Mouse (Mus musculus) megakaryocyte progenitor cell, adult 5-6 weeks (primary cell): ENCODE measurements around the gene Gm20388. TPM values are rescaled to one million over a fixed set of nuclear protein-coding genes. Genes with fewer than 3 reads are reported as not detected.

ENCODE experiments used
- ATAC-seq: replicated peaks from 2 replicates; pipeline ENCODE4 v1.8.0; 2016; ENCODE audit warnings: mild to moderate bottlenecking, moderate TSS enrichment, inconsistent platforms; ENCODE audit not compliant: poor library complexity
- total RNA-seq, 2 experiments: library from RNA; stranded (forward) in 1 of 2; stranded (reverse) in 1 of 2; fragments of 157-497, 149-512 nt in 1 of 2; fragments of 200-1000 nt in 1 of 2; gene quantifications; 2 replicates each; pipeline versions ENCODE4 v1.2.3 to v1.2.4; 2015 to 2017

The Gm20388 gene
- total RNA-seq, 2 experiments from 2014 or later = 18.6 TPM; not detected in 1

GRCm38 (mm10) chr8:123477737-123478258 lies 3567.2 kb downstream of the Gm20388 start, which contains the start of gene Afg3l1:
TSS of gene Afg3l1 (plus strand) at chr8:123477903.
- ATAC-seq = peak; percentile 85

- ATAC-seq = peak; percentile 14
Measured at GRCm38 (mm10) chr8:123478456-123479218, 3568.0 kb downstream of the Gm20388 start.

DNA sequence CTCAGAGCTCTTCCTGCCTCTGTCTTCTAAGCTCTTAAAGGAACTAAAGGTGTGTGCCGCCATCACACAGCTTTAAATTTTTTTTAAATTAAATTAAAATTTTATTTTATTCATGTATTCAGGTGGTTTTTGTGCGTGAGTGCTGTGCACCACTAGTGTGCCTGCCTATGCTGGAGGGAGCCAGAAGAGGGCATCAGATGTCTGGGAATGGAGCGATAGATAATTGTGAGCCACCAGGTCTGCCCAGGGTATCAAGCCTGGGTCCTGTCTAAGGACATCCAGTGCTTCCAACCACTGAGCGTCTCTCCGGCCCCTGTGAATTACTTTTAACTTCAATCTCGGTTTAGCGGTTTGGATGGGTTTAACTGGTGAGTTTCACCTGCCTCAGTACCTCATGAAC lies 3572.0 kb downstream of the Gm20388 start:
- ATAC-seq = no peak

GRCm38 (mm10) chr8:123491280-123492075 lies 3580.8 kb downstream of the Gm20388 start:
- ATAC-seq = 0 out of 2 replicates have a peak, but pooled peaks have one; percentile 39

DNA sequence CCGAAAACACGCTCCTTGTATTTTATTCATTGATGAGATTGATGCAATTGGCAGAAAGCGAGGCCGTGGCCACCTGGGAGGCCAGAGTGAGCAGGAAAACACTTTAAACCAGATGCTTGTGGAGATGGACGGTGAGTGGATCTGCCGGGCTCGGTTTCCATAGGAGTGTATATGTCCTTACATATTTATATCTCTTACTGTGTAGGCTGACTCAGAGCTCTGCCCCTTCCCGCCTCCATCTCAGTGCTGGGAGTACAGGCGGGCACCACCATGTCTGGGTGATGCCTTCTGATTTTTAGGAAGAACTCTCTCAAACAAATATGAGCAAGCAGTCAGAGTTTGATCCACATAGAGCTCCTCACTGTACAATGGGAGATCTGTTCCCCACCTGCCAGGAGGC lies 3582.3 kb downstream of the Gm20388 start:
- ATAC-seq = no peak

DNA sequence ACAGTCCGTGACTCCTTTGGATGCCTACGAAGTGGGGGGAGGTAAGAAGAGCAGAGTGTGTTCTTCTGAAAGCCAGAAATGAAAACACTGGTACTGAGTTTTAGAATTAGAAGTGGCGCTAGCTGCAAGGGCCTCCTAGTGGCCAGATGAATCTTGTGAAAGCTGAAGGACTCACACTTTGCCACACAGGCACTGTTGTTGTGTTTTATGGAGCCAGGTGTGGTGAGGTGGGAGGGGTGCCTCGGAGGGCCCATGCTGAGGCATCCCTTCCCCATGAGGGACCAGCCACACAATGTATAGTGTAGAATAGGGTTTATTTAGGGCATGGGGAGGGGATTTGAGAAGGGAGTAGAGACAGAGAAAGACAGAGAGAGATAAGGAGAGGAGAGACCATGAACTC lies 3587.1 kb downstream of the Gm20388 start:
- 0 out of 2 replicates have a peak, but pooled peaks have one; percentile 23 for ATAC-seq

- ATAC-seq = no peak
Measured at GRCm38 (mm10) chr8:123498963-123499362, 3588.3 kb downstream of the Gm20388 start.

DNA sequence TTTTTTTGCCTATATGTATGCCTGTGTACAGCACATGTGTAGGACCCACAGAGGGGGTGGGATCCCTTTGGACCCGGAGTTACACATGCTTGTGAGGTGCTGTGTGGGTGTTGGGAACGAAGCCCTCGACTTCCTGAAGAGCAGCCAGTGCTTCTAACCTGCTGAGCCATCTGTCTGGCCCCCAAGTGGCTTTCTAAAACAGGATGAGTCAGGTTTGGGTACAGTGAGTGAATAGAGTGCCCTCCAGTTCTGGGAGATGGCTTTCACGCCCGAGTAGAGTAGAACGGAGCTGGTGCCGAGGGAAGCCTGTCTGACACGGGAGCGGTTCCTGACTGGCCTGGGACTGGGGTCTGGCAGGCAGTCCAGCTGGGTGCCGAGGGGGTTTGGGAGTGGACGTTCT lies 3588.9 kb downstream of the Gm20388 start:
- no peak for ATAC-seq

- ATAC-seq = no peak
Measured at GRCm38 (mm10) chr8:123502192-123502591, 3591.6 kb downstream of the Gm20388 start.

DNA sequence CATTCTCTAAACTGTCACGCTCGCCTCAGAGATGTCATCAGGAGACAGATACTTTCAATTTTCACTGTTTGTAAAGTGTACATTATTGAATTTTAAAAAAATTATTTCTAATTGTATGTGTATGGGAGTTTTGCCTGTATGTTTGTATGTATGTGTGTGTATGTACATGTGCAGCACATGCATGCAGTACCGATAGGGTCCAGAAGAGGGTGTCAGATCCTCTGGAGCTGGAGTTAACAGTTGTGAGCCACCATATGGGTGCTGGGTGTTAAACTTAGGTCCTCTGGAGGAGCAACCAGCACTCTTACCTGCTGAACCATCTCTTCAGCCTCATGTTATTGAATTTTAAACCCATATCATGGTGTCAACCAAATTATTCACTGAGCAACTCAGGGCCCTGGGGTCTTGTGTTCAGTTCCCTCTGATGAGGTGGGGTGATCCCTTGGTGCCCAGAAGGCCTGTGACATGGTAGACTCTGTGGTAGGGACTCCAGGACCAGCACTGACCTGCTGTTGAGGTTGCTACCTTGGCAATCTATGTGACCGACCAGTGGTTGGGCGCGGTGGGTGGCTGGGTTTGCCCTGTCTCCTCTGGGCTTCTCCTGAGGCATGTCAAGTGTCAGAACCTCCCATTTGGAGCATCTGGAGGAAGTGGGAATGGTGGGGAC lies 3593.3 kb downstream of the Gm20388 start:
- no peak for ATAC-seq

DNA sequence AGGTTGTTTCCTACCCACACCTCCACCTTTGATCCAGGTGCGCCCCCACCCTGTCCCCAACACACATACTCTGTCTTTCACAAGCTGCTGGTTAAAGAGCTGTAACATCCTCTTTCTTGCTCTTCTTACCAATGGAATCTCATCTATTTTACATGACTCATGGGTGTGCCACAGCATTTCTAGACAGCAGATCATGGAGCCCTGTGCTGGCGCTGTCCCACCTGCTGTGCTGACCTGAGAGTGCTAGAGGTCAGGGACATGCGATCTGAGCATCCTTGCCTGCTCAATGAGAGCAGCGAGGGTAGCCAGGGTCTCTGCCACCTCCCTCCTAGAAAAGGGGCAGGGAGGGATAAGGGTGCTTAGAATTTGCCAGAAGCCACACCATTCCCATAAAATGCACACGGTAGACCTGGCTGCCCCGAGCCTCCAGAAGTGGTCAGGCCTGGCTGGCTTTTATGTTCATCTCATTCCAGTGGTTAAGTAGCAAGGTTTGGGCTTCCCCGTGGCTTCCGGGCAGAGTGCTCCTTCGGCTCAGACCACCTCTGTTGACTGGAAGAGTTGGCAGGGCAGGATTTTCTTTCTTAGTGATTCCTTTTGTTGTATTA lies 3594.1 kb downstream of the Gm20388 start:
- no peak for ATAC-seq

GRCm38 (mm10) chr8:123505267-123505666 lies 3594.6 kb downstream of the Gm20388 start:
- no peak for ATAC-seq

- no peak for ATAC-seq
Measured at GRCm38 (mm10) chr8:123505695-123506094, 3595.1 kb downstream of the Gm20388 start.

DNA sequence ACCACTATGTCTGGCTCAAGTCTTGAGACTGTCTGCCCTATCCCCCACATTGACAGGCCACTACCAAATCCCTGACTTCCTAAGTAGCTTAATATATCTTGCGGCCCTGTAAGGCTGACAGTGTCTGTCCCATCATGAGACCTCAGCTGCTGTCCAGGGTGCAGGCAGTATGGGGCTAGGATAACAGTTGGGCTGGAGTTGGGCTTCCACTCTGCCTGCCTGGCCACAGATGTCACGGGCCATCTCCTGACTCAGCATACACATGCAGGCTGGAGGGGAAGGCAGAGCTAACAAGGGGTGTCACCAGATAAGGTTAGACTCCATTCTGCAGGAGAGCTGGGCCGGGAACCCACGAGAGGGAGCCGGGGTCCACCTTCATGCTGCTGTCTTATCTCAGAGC lies 3596.5 kb downstream of the Gm20388 start:
- ATAC-seq = peak; percentile 44

- ATAC-seq = no peak
Measured at GRCm38 (mm10) chr8:123510819-123511218, 3600.2 kb downstream of the Gm20388 start.

DNA sequence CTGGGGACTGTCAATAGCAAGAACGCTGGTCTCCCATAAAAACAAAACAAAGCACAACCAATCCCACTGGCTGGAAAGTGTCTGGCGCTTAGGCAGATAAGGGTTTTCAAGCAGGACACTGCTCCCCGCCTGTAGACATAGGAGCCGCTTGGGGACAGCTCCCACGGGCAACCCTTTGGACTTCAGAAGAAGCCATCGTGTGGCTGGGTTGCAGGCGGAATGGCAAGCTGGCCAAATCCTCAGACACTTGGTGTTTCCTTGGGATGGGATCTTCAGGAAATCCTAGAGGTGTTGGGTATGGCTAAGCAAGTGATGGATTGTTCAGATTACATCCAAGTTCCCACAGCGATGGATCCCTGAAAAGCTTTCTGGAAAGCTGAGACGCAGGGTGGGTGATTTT lies 3603.5 kb downstream of the Gm20388 start:
- no peak for ATAC-seq

GRCm38 (mm10) chr8:123514781-123515539 lies 3604.3 kb downstream of the Gm20388 start, which contains the start of gene Dbndd1:
TSS of gene Dbndd1 (minus strand) at chr8:123515463.
- ATAC-seq = no peak

DNA sequence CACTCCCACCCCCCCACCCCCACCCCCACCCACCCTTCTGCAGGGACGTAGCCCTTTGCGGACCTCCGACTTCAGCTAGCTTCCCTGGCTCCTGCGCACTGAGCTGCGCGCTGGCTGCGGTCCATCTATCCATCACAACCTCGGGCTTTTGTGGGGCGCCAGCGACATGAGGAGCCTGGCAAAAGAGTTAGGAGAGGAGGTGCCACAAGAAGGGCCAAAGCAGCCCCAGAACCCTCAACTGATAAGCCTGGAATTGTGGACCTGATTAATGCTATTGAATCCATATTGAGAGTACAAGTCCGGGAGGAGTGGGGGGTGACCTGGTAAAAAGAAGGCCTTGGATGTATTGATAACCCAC lies 3604.9 kb downstream of the Gm20388 start:
- no peak for ATAC-seq

GRCm38 (mm10) chr8:123516596-123516995 lies 3606.0 kb downstream of the Gm20388 start:
- no peak for ATAC-seq

DNA sequence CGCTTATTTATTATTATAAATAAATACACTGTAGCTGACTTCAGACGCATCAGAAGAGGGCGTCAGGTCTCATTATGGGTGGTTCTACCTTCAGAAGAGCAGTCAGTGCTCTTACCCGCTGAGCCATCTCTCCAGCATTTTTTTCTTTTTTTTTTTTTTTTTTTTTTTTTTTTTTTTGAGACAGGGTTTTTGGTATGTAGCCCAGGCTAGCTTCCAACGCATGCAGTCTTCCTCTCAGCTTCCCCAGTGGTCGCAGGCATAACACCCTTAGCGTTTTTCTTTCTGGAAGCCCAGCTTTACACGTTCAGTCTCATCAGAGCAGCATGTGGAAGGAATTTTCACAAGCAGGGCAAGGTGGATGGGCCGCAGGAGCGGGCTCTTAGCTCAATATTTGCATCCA lies 3607.5 kb downstream of the Gm20388 start:
- ATAC-seq = 0 out of 2 replicates have a peak, but pooled peaks have one; percentile 1
